Mouse (Mus musculus) embryo, embryonic 10.5 days (tissue): ENCODE data around the gene Chrna10.
A peak's percentile ranks its signal among the peaks of the same experiment; 100 is the strongest.

Source experiments
- DNase-seq: peaks from one replicate; pipeline ENCODE4 v3.0.0-alpha.2; 2015; ENCODE audit warnings: low spot score

The Chrna10 gene

DNA sequence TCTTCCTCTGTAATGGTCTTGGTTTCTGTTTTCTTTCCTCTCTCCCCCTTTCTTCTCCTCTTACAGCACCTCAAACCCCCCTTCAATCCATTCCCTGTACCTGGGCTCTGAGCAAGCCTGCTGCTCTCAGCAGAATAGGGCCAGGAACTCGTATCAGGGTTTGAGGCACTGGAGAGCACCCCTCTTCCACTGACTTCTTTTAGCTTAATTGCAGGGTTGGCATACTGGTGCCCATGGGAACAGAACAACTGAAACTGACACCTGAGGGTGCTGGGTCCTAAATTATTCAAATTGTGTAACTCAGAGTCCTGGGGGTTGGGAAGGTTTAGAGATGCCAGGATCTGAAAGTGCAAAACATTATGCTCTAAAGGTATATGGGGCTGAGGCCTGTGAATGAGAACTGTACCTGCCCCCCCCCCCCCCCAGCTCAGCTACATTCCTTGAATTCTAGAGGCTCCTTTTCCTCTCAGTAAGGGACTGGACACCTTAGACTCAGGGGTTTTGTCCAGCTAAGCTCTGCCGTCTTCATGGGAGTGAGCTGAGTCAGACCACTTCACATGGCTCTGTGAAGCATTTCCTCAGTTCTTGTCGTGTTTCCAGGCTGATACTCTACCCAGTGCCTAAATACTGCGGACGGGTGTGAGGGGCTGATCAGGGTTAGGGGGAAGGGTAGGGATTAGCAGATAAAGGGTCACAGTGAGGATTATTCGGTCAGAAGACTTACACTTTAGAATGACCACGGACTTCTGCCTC, at the start of gene Chrna10:
TSS of gene Chrna10 (minus strand) at position 250 of the 753 bp plus-strand sequence.
- no peak for DNase-seq

DNA sequence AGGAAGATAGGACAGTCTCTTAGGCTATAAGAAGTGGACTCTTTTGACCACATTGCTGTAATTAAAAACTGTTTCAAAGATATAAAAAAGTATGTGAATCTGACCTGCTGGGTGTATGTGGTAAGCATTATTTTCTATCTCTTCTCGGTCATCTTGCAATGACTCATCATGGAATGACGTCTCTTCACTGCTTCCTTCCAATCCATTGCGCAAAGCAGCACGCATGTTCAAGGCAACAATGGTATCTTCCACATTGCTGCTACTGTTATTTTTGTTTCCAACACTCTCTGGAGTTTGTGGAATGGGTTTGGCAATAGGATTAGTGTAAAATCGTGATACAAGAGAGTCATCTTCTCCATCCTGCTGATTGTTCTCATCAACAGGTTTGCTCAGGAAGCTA, 37.1 kb upstream of the Chrna10 start:
- DNase-seq = no peak

DNA sequence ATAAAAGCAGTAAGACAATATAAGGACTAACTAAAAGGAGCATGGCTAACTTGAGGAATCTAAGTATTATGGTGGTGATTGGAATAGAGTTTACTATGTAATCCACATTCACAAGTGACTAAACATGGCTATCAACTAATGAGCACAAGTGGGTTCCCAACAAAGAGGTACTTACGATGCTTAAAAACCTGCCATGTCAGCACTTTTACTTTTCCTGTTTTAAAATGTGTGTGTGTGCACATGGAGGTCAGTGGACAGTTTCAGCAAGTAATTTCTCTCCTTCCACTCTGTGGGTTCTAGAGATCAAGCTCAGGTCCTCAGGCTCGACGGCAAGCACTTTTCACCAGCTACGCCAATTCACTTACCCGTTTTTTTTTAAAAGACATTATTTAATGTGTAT, 21.3 kb upstream of the Chrna10 start:
- no peak for DNase-seq

DNA sequence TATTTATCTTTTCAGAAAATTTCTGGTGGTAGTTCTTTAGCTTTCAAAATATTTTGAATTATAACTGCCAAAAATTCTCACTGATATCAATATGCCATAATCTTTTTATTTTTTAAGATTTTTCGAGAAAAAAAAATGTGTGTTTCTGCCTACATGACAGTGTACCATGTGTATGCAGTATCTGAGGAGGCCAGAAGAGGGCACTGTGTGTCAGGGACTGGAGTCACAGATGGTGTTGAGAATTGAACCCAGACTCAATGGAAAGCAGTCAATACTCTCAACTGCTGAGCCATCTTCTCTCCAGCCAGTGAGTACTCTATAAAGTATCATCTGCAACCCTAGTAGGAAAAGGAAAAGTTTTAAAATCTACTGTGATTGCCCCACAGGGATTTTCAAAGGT, 20.8 kb upstream of the Chrna10 start:
- DNase-seq = peak; percentile 72

DNA sequence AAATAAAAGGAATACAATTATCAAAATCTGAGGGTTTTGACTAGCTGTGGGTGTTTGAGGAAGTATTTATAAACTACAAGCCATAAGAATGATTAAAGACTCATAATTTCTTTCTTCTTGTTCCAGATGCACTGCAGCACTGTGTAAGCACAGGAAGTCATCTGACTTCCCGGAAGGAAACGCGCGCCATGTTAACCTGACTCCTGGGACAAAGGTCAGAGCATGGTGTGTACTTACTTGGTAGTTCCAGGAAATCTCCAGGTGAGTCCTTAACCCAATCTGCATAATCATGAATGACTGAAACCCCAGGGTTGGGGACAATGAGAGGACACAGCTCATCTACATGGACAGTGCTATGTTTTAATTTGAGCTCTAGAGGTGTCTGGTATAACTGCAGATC, 15.8 kb upstream of the Chrna10 start:
- no peak for DNase-seq

DNA sequence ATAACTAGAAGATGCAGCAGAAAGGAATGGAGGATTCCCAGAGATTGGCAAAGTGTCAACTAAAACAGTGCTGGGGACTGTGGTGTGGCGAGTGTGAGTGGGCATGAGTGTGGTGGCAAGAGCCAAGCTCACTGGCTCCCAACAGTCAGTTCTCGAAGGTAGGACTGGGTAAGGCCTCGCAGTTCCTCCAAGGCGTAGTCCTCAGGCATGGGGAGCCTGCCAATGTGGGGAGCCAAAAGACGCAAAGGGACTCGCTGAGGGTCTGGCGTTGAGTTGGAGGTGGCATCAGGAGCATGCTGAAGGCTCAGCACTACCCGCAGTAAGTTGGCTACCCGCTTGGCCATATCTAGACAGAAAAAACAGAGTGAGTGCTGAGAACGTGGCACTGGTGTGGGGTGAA, 3.7 kb upstream of the Chrna10 start:
- DNase-seq = no peak

DNA sequence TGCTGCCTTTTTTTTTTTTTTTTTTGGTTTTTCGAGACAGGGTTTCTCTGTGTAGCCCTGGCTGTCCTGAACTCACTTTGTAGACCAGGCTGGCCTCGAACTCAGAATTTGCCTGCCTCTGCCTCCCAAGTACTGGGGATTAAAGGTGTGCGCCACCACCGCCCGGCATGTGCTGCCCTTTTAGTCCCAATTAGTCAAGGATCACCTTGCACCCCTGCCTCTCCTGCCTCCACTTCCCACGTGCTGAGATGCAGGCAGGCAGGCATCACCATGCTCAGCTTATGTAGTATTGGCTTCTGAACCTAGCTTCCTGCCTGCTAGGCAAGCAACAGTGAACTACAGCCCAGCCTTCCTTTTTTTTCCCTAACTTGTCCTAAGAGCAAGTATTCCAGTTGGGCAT, 754 bp upstream of the Chrna10 start:
- no peak for DNase-seq

DNA sequence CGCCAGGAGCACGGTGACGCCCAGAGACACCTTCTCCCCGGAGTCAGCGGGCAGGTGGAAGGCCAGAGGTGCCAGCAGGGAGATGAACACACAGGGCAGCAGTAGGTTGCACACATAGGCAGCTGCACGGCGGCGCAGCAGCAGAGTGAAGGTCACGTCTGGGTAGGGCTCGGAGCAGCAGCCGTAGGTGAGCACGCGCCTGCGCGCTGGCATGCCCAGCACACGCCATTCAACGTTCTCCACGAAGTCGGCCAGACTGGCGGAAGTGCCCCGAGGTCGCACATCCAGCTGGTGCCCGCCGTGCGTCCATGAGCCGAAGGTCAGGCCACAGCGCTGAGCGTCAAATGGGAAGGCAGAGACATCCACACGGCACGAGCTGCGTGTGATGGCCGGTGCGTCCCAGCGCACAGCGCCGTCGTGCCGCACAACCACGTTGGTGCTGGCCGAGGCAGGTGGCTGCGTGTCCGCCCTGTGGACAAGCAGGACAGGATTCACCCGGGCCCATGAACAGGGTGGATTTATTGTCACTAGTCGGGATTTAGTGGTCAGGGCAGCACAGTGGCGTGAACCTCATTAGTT, 3.4 kb downstream of the Chrna10 start:
- no peak for DNase-seq

DNA sequence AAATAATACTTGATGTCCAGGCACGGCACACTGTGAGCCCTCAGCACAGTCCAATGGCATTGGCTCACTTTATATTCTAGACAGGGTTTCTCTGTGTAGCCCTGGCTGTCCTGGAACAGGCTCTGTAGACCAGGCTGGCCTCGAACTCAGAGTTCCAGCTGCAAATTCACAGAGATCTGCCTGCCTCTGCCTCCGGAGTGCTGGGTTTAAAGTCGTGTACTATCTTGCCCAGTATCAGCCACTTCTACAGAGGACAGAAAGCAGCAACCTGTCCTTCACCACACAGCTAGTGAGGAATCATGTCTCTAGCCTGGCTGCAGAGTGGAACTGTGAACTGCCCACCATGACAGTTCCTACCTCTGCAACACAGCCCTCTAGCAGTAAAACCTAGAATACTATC, 6.9 kb downstream of the Chrna10 start:
- DNase-seq = no peak

DNA sequence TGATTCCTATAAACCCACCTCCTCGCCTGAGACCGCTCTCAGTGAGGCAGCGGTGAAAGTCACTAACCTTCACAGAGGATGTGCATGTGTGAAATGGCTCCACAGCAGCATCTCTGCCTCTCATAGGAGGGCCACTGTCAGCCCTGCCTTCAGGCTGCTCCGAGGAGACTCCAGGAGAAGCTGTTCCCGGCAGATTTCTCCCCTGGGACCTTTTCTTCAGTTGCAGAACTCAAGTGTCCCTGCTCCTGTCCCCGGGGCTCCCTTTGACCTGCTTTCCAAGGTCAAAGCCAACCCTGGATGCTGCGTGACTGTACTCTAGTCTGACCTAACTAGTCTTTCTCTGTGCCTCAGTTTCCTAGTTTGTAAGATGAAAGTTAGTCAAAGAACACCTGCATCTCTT, 7.5 kb downstream of the Chrna10 start, which contains the start of gene Art5:
TSS of gene Art5 (minus strand) at position 319 of the 400 bp plus-strand sequence.
- DNase-seq = no peak

DNA sequence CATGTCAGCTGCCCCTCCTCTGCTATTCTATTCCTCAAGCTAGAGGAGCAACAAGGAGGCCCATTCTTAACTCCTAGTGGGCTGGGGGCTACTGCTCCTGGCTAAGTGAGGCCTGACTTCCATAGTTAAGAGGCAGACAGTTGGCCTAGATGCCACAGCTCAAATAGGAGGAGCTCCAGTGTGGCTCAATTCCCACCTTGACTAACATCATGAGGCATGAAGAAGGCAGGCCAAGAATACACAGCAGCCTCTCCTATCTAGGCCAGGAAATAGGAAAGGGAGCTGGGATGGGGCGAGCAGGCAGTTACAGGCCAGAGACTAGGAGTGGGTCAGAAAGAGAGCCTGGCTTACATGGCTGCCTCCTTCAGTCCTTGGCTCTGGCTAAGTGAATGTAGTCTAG, 8.4 kb downstream of the Chrna10 start:
- no peak for DNase-seq

DNA sequence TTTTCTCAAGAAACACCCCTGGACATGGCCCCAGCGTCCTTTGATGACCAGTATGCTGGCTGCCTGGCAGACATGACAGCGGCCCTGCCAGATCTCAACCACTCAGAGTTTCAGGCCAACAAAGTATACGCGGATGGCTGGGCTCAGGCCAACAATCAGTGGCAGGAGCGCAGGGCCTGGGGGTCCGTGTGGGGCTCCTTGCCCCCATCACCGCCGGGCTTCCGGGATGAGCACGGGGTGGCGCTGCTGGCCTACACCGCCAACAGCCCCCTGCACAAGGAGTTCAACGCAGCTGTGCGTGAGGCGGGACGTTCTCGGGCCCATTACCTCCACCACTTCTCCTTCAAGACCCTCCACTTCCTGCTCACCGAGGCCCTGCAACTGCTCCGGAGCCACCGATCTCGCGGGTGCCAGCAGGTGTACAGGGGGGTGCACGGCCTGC, 9.9 kb downstream of the Chrna10 start:
- DNase-seq = peak; percentile 33

DNA sequence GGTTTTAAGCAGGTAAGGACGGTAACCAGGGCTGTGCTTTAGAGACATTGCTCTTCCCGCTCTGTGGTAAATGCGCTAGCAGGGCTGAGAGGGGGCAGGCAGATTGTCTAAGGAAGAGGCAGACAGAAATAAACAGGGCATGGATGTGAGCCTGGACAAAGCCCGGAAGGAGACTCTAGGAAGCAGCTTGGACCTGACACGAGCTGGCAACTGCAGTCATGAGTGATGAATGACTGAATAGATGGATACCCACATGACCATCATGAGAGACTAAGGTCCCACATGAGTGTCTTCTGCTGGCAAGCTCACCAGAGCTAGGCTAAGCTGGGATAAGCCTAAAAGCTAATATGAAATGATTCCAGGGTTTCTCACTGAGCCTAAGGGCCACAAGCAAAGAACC, 12.5 kb downstream of the Chrna10 start:
- no peak for DNase-seq

DNA sequence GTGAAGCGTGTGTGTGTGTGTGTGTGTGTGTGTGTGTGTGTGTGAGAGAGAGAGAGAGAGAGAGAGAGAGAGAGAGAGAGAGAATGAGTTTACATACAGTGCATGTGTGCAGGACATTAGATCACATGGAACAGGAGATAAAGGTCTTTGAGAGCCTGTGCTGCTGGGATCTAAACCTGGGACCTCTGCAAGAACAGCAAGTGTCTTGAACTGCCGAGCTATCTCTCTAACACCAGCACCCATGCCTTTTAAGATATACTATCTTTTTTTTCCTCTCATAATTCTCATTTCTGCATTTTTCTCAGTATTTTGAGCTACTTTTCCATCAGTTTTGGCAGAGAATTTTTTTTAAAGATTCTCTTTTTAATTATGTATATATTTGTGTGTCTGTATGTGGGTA, 13.1 kb downstream of the Chrna10 start:
- no peak for DNase-seq

DNA sequence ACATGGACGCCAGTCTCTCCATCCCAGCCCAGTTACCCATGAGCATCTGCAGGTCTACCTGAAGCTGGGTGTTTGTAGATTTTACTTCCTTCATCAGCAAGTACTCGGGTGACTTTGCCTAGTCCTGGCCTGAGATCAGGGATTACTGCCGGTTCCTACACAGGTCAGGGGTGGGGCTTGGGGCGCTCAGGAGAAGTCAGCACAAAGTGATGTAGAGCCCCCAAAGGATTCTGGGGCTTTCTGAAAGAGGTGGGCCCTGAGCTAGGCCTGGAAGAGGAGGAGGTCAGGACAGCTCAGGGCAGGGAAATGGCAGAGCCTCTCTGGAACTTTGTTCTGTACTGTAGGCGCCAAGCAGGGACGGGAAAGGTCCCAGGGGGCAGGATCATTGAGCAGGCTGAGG, 13.9 kb downstream of the Chrna10 start:
- DNase-seq = no peak

DNA sequence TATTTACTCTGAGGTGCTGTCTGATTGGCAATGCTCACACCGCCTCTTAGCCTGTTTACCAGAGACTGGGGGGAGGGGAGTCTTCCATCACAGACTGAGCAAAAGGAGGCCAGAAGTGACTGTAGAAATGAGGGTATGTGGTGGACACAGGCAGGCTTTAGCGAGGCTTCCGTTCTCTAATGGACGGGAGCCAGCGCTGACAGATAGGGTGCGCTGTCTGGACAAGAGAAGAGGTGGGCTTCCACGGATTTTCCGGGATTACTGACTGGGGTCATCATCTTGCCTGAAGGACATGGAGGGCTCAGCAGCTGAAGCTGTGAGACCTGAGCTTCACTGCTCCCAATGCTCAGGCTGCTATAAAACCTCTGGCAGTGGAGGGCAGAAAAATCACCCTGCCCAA, 14.4 kb downstream of the Chrna10 start:
- DNase-seq = peak; percentile 36

DNA sequence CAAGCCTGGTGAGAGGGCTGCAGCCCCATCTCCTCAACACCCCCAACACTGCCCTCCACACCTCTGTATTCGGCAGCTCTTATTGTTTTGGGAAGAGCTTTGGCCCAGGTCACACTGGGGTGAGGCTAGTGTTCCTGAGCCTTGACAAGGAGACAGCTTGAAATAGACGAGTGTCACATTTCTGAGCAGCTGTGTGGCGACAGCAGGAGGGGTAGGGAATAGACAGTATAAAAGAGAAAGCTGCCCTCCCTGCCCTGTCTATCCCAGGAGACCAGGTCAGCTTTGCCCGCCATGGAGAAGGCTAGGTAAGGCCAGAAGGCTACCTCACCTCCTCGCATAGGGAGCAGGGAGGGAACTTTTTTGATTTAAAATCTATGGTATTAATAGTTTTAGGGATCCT, 15.1 kb downstream of the Chrna10 start, which contains the start of gene Art1:
TSS of gene Art1 (plus strand) at position 257 of the 400 bp plus-strand sequence.
- DNase-seq = peak; percentile 29

DNA sequence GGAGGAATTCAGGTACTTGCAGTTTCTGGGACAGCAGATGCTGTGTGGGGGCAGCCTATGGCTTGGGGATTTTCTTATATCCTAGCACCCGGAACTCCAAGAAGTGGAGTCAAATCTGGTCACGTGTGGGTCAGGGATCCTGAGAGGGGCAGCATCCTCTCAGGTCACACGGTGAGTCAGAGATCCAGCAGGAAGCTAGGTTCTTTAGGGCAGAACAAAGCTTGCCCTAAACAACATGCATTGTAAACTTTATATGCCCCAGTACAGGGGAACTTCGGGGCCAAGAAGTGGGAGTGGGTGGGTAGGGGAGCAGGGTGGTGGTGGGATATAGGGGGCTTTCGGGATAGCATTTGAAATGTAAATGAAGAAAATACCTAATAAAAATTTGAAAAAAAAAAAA, 15.8 kb downstream of the Chrna10 start:
- DNase-seq = no peak

DNA sequence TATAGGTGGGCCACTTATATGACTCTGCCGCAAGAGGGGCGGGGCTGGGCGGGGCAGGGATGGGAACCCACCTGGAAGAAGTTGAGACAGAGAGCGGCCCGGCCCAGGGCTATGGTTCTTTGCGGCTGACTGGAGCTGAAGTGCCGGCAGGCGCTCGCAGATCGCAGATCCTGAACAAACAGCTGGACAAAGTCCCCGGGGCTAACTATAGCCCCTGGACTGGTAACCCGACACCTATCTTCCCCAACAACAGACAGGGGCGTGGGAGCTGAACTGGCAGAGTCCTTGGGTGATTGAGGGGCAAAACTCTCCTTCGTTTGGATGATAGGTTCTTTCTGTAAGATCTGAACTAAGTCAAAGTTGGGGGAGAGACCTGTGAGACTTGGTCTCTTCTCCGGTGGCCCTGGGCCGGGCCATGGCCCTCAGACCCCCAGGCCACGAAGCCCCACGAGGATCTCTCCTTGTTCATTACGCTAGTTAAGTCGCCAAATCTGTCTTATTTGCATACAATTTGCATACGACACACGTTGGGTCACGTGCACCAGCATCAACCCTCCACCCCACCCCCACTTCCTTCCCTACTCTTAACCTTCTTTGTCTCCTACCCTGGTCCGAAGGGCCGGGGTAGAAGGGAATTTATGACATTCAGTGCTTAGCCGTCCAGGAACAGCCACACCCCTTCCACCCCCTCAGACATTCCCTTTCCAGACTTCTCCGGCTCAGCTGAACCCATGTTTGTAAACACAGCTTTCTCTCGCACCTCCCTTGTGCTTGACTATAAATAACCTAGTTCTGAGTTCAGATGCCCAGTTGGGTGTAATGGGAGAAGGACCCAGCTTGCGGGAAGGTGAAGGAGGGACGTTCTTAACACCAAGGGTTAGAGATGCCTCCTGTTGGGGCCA, 16.6 kb downstream of the Chrna10 start:
- peak; percentile 84 for DNase-seq

DNA sequence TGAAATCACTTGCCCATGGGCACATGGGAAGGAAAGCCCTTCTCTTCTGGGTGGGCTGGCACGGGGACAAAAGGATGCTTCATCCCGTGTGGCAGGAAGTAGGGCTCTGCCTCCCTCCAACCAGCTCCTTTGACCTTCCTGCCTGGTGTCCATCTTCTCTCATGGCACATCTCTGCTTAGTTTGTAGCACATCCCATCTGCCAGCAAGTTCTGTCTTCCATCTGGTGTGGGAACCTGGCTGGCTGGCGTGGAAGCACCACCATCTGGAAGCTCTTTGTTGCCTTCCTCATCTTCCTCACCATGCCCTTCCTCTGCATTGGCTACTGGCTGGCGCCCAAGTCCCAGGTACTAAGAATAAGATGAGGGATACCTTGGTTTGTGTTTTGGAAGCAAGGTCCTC, 29.3 kb downstream of the Chrna10 start:
- DNase-seq = no peak

DNA sequence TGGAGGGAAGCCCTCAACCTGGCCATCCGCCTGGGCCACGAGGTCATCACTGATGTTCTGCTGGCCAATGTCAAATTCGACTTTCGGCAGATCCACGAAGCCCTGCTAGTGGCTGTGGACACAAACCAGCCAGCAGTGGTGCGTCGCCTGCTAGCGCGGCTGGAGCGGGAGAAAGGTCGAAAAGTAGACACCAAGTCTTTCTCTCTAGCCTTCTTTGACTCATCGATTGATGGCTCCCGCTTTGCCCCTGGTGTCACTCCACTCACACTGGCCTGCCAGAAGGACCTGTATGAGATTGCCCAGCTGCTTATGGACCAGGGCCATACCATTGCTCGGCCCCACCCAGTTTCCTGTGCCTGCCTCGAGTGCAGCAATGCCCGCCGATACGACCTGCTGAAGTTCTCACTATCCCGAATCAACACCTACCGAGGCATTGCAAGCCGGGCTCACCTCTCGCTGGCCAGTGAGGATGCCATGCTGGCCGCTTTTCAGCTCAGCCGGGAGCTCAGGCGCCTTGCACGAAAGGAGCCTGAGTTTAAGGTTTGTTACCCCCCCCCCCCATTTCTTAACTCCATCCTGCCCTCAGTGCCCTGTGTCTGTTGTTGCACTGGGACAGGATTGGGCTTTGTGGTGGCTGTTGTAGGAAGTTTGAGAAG, 32.5 kb downstream of the Chrna10 start:
- DNase-seq = no peak

DNA sequence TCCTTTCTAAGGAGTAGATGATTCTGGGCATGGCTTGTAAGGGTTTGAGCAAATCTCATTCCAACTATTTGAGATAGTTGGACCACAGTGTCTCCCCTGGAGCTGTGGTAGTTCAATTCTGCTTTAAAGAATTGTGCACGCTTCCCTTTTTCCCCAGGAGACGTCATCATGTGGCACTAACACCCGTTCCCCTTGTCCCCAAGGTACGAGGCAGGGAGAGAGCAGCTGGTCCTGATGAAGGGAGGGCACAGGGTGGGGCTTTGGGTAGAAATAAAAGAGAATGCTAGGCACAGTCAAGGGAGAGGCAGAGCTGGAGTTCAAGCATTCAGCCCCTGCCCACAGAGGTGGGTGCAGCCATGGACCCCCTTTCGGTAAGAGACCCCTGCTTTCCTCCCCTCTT, 33.8 kb downstream of the Chrna10 start, which contains the start of gene Trpc2:
TSS of gene Trpc2 (plus strand) at position 301 of the 400 bp plus-strand sequence.
- DNase-seq = no peak
